Mouse (Mus musculus): ENCODE results near the gene Ccpg1. TPM values are rescaled to one million over a fixed set of nuclear protein-coding genes. Genes with fewer than 3 reads are reported as not detected.

The Ccpg1 gene
- polyA plus RNA-seq, 1 experiment: 0.47 TPM

- Histone ChIP-seq H3K4me3 (replicated peaks) (no peak overlapping the region), H3K36me3 (ENCODE audit: control insufficient read depth) (peaks cover 16% of the 10 kb centered on the region), H3K27me3 (ENCODE audit: control insufficient read depth) (no peaks in the 10 kb centered on the region), H3K9me3 (ENCODE audit: control insufficient read depth, low read length) (no peaks in the 10 kb centered on the region), H3K4me1 (ENCODE audit: control insufficient read depth) (no peaks in the 10 kb centered on the region)
- no peak for TF ChIP-seq GATA1 (IDR thresholded peaks at IDR 0.05; ENCODE audit: low read length)
- TF ChIP-seq TAL1 (IDR thresholded peaks at IDR 0.05; ENCODE audit: low read length): no peak
Observed at GRCm38 (mm10) chr9:73006175-73006574, 20.9 kb downstream of the Ccpg1 start.

- no peaks in the 10 kb centered on the region for H3K9me3 ChIP-seq (ENCODE audit: control insufficient read depth, low read length)
- no peaks in the 10 kb centered on the region for H3K4me1 ChIP-seq (ENCODE audit: control insufficient read depth)
- TF ChIP-seq GATA1 (IDR thresholded peaks at IDR 0.05; ENCODE audit: low read length) (no peak), TAL1 (IDR thresholded peaks at IDR 0.05; ENCODE audit: low read length) (no peak)
- H3K36me3 ChIP-seq (ENCODE audit: control insufficient read depth): peaks cover 28% of the 10 kb centered on the region
- no peaks in the 10 kb centered on the region for H3K27me3 ChIP-seq (ENCODE audit: control insufficient read depth)
- no peak overlapping the region for H3K4me3 ChIP-seq (replicated peaks)
Observed at GRCm38 (mm10) chr9:73008384-73008783, 23.2 kb downstream of the Ccpg1 start.

GRCm38 (mm10) chr9:73012629-73013028 lies 27.4 kb downstream of the Ccpg1 start:
- Histone ChIP-seq H3K4me1 (ENCODE audit: control insufficient read depth) (no peaks in the 10 kb centered on the region), H3K27me3 (ENCODE audit: control insufficient read depth) (no peaks in the 10 kb centered on the region), H3K9me3 (ENCODE audit: control insufficient read depth, low read length) (no peaks in the 10 kb centered on the region), H3K4me3 (replicated peaks) (no peak overlapping the region), H3K36me3 (ENCODE audit: control insufficient read depth) (peaks cover 53% of the 10 kb centered on the region)
- TF ChIP-seq GATA1 (IDR thresholded peaks at IDR 0.05; ENCODE audit: low read length): no peak
- TF ChIP-seq TAL1 (IDR thresholded peaks at IDR 0.05; ENCODE audit: low read length): no peak

GRCm38 (mm10) chr9:73014724-73015123 lies 29.5 kb downstream of the Ccpg1 start:
- no peaks in the 10 kb centered on the region for H3K9me3 ChIP-seq (ENCODE audit: control insufficient read depth, low read length)
- no peaks in the 10 kb centered on the region for H3K4me1 ChIP-seq (ENCODE audit: control insufficient read depth)
- TF ChIP-seq GATA1 (IDR thresholded peaks at IDR 0.05; ENCODE audit: low read length): no peak
- no peak for TF ChIP-seq TAL1 (IDR thresholded peaks at IDR 0.05; ENCODE audit: low read length)
- H3K4me3 ChIP-seq (replicated peaks): no peak overlapping the region
- H3K36me3 ChIP-seq (ENCODE audit: control insufficient read depth): peaks cover 67% of the 10 kb centered on the region
- no peaks in the 10 kb centered on the region for H3K27me3 ChIP-seq (ENCODE audit: control insufficient read depth)

GRCm38 (mm10) chr9:73019841-73020240 lies 34.6 kb downstream of the Ccpg1 start:
- Histone ChIP-seq H3K4me1 (ENCODE audit: control insufficient read depth) (no peaks in the 10 kb centered on the region), H3K36me3 (ENCODE audit: control insufficient read depth) (peaks cover 56% of the 10 kb centered on the region), H3K27me3 (ENCODE audit: control insufficient read depth) (no peaks in the 10 kb centered on the region), H3K4me3 (replicated peaks) (no peak overlapping the region), H3K9me3 (ENCODE audit: control insufficient read depth, low read length) (no peaks in the 10 kb centered on the region)
- no peak for TF ChIP-seq TAL1 (IDR thresholded peaks at IDR 0.05; ENCODE audit: low read length)
- no peak for TF ChIP-seq GATA1 (IDR thresholded peaks at IDR 0.05; ENCODE audit: low read length)

GRCm38 (mm10) chr9:73020566-73021097 lies 35.4 kb downstream of the Ccpg1 start:
- H3K4me1 ChIP-seq (ENCODE audit: control insufficient read depth): no peaks in the 10 kb centered on the region; the same call in 1 of the 2 replicates
- peaks cover 52% of the 10 kb centered on the region for H3K36me3 ChIP-seq (ENCODE audit: control insufficient read depth)
- H3K4me3 ChIP-seq (replicated peaks): no peak overlapping the region
- no peaks in the 10 kb centered on the region for H3K27me3 ChIP-seq (ENCODE audit: control insufficient read depth)
- TF ChIP-seq TAL1 (IDR thresholded peaks at IDR 0.05; ENCODE audit: low read length): no peak
- no peaks in the 10 kb centered on the region for H3K9me3 ChIP-seq (ENCODE audit: control insufficient read depth, low read length)

- H3K27me3 ChIP-seq (ENCODE audit: control insufficient read depth): no peaks in the 10 kb centered on the region
- H3K36me3 ChIP-seq (ENCODE audit: control insufficient read depth): peaks cover 12% of the 10 kb centered on the region
- H3K4me3 ChIP-seq (replicated peaks): no peak overlapping the region
- no peak for TF ChIP-seq GATA1 (IDR thresholded peaks at IDR 0.05; ENCODE audit: low read length)
- TF ChIP-seq TAL1 (IDR thresholded peaks at IDR 0.05; ENCODE audit: low read length): no peak
- no peaks in the 10 kb centered on the region for H3K9me3 ChIP-seq (ENCODE audit: control insufficient read depth, low read length)
- no peaks in the 10 kb centered on the region; the same call in 1 of the 2 replicates for H3K4me1 ChIP-seq (ENCODE audit: control insufficient read depth)
Observed at GRCm38 (mm10) chr9:73025818-73026636, 40.8 kb downstream of the Ccpg1 start.

- Histone ChIP-seq H3K9me3 (ENCODE audit: control insufficient read depth, low read length) (no peaks in the 10 kb centered on the region), H3K27me3 (ENCODE audit: control insufficient read depth) (no peaks in the 10 kb centered on the region), H3K36me3 (ENCODE audit: control insufficient read depth) (peaks cover 27% of the 10 kb centered on the region), H3K4me3 (replicated peaks) (no peak overlapping the region), H3K4me1 (ENCODE audit: control insufficient read depth) (no peaks in the 10 kb centered on the region; the same call in 1 of the 2 replicates)
- no peak for TF ChIP-seq TAL1 (IDR thresholded peaks at IDR 0.05; ENCODE audit: low read length)
- no peak for TF ChIP-seq GATA1 (IDR thresholded peaks at IDR 0.05; ENCODE audit: low read length)
Observed at GRCm38 (mm10) chr9:73030443-73030842, 45.2 kb downstream of the Ccpg1 start.

GRCm38 (mm10) chr9:73031421-73031820 lies 46.2 kb downstream of the Ccpg1 start:
- H3K36me3 ChIP-seq (ENCODE audit: control insufficient read depth): peaks cover 33% of the 10 kb centered on the region
- no peak for TF ChIP-seq GATA1 (IDR thresholded peaks at IDR 0.05; ENCODE audit: low read length)
- TF ChIP-seq TAL1 (IDR thresholded peaks at IDR 0.05; ENCODE audit: low read length): no peak

More at GRCm38 (mm10) chr9:73031421-73031820, 46.2 kb downstream of the Ccpg1 start:
- Histone ChIP-seq H3K9me3 (ENCODE audit: control insufficient read depth, low read length) (no peaks in the 10 kb centered on the region), H3K4me1 (ENCODE audit: control insufficient read depth) (no peaks in the 10 kb centered on the region), H3K4me3 (replicated peaks) (no peak overlapping the region), H3K27me3 (ENCODE audit: control insufficient read depth) (no peaks in the 10 kb centered on the region)
